Mouse (Mus musculus): Measurements from ENCODE around the gene Dlat.

- TF ChIP-seq EP300 (IDR thresholded peaks at IDR 0.05; ENCODE audit: low read depth) (no peak), CTCF (IDR thresholded peaks at IDR 0.05; ENCODE audit: low read depth) (no peak)
Measured at GRCm38 (mm10) chr9:50692626-50693580, 33.3 kb upstream of the Dlat start.

All from heart, postnatal 0 days (tissue).